Mouse (Mus musculus): ENCODE measurements around the gene Sumo3. TPM values are rescaled to one million over a fixed set of nuclear protein-coding genes. Genes with fewer than 3 reads are reported as not detected.

Sumo3 gene
- total and polyA plus RNA-seq, 3 experiments: 151 to 342 TPM; not detected in 1

- TF ChIP-seq KAT2A (conservative IDR thresholded peaks at IDR 0.05; ENCODE audit: low read depth, low read length) (no peak), MAFK (IDR thresholded peaks at IDR 0.05; ENCODE audit: borderline replicate concordance, low read depth, low read length) (no peak), ZC3H11A (IDR thresholded peaks at IDR 0.05; ENCODE audit: low read depth, low read length) (no peak), BHLHE40 (IDR thresholded peaks at IDR 0.05; ENCODE audit: borderline replicate concordance, low read depth, low read length) (peak; percentile 36; the same call in 1 of the 2 replicates), NRF1 (IDR thresholded peaks at IDR 0.05; ENCODE audit: insufficient read depth, low read depth, low read length, poor library complexity, severe bottlenecking) (peak; percentile 48; the same call in 1 of the 2 replicates), POLR2A (IDR thresholded peaks at IDR 0.05; ENCODE audit: control insufficient read depth in 1 of 2, insufficient read depth in 1 of 2, low read depth in 1 of 2, low read length in 2 of 2, poor library complexity in 1 of 2) (peak; percentile 77 to 86)
These were observed at the start of gene Sumo3, which contains the start of gene Gm49325 (continued) for GRCm38 (mm10) chr10:77605908-77606826.

- TF ChIP-seq POLR2AphosphoS2 (IDR thresholded peaks at IDR 0.05; ENCODE audit: low read length): no peak
- no peak for TF ChIP-seq BHLHE40 (IDR thresholded peaks at IDR 0.05; ENCODE audit: borderline replicate concordance, low read depth, low read length)
- no peak for TF ChIP-seq SIN3A (IDR thresholded peaks at IDR 0.05; ENCODE audit: low read length)
- no peak for TF ChIP-seq POLR2A (IDR thresholded peaks at IDR 0.05; ENCODE audit: control insufficient read depth in 1 of 2, insufficient read depth in 1 of 2, low read depth in 1 of 2, low read length in 2 of 2, poor library complexity in 1 of 2)
- no peak for TF ChIP-seq USF1 (IDR thresholded peaks at IDR 0.05; ENCODE audit: low read depth, low read length)
- TF ChIP-seq GATA1 (IDR thresholded peaks at IDR 0.05; ENCODE audit: low read depth, low read length): no peak
- TF ChIP-seq MAX (IDR thresholded peaks at IDR 0.05; ENCODE audit: low read length): no peak
- TF ChIP-seq CHD1 (IDR thresholded peaks at IDR 0.05; ENCODE audit: low read depth, low read length): no peak
- TF ChIP-seq MXI1 (IDR thresholded peaks at IDR 0.05; ENCODE audit: low read depth, low read length): no peak
- no peak for TF ChIP-seq KAT2A (conservative IDR thresholded peaks at IDR 0.05; ENCODE audit: low read depth, low read length)
- TF ChIP-seq ZC3H11A (IDR thresholded peaks at IDR 0.05; ENCODE audit: low read depth, low read length): no peak
- no peak for TF ChIP-seq ELF1 (IDR thresholded peaks at IDR 0.05; ENCODE audit: low read depth, low read length)
- TF ChIP-seq TBP (IDR thresholded peaks at IDR 0.05; ENCODE audit: low read depth, low read length): no peak
- Histone ChIP-seq H3K79me2 (ENCODE audit: control insufficient read depth, insufficient read depth, low read length, poor library complexity) (no peaks in the 10 kb centered on the region), H3K27ac (ENCODE audit: control insufficient read depth, low read depth, low read length) (no peak overlapping the region), H3K4me3 (ENCODE audit: control insufficient read depth in 1 of 2, insufficient read depth in 1 of 2, low read depth in 2 of 2, low read length in 2 of 2) (no peak overlapping the region), H3K4me1 (ENCODE audit: control insufficient read depth in 1 of 2, insufficient read depth in 2 of 2, low read length in 2 of 2) (peaks cover 7 to 21% of the 10 kb centered on the region in 2 experiments), H3K36me3 (ENCODE audit: control insufficient read depth in 1 of 2, insufficient read depth in 2 of 2, low read length in 2 of 2) (peaks cover 1 to 9% of the 10 kb centered on the region in 2 experiments), H3K9ac (ENCODE audit: control insufficient read depth, low read depth, low read length, poor library complexity, severe bottlenecking) (no peak overlapping the region), H3K9me3 (replicated peaks; ENCODE audit: insufficient read depth, low read length) (no peaks in the 10 kb centered on the region), H3K27me3 (ENCODE audit: control insufficient read depth in 1 of 2, insufficient read depth in 2 of 2, low read length in 2 of 2) (no peaks in the 10 kb centered on the region)
- DNase-seq (ENCODE audit: low read depth, low spot score): no peak
These were observed 49.3 kb upstream of the Sumo3 start for GRCm38 (mm10) chr10:77556631-77557030.

GRCm38 (mm10) chr10:77557641-77558040 is 48.3 kb upstream of the Sumo3 start:
- H3K36me3 ChIP-seq (ENCODE audit: control insufficient read depth in 1 of 2, insufficient read depth in 2 of 2, low read length in 2 of 2): peaks cover 1 to 9% of the 10 kb centered on the region in 2 experiments
- DNase-seq (ENCODE audit: low read depth, low spot score): no peak
- H3K9me3 ChIP-seq (replicated peaks; ENCODE audit: insufficient read depth, low read length): no peaks in the 10 kb centered on the region
- no peaks in the 10 kb centered on the region for H3K79me2 ChIP-seq (ENCODE audit: control insufficient read depth, insufficient read depth, low read length, poor library complexity)
- TF ChIP-seq CTCF (IDR thresholded peaks at IDR 0.05 in 2 of 3, conservative IDR thresholded peaks at IDR 0.05 in 1 of 3; ENCODE audit: control insufficient read depth in 1 of 3, insufficient read depth in 1 of 3, low read depth in 2 of 3, low read length in 3 of 3, poor library complexity in 1 of 3, severe bottlenecking in 1 of 3) (peak; percentile 14 to 39 (median 34); a peak in 4 of 6 replicates), RAD21 (IDR thresholded peaks at IDR 0.05; ENCODE audit: low read depth, low read length) (peak; percentile 16), SMC3 (IDR thresholded peaks at IDR 0.05; ENCODE audit: low read depth, low read length) (0 out of 2 replicates have a peak, but pooled peaks have one; percentile 8), MAFK (IDR thresholded peaks at IDR 0.05; ENCODE audit: borderline replicate concordance, low read depth, low read length) (no peak)
- no peak overlapping the region for H3K4me3 ChIP-seq (ENCODE audit: control insufficient read depth in 1 of 2, insufficient read depth in 1 of 2, low read depth in 2 of 2, low read length in 2 of 2)
- no peaks in the 10 kb centered on the region for H3K27me3 ChIP-seq (ENCODE audit: control insufficient read depth in 1 of 2, insufficient read depth in 2 of 2, low read length in 2 of 2)
- no peak overlapping the region for H3K9ac ChIP-seq (ENCODE audit: control insufficient read depth, low read depth, low read length, poor library complexity, severe bottlenecking)
- no peak overlapping the region for H3K27ac ChIP-seq (ENCODE audit: control insufficient read depth, low read depth, low read length)
- peaks cover 5 to 18% of the 10 kb centered on the region in 2 experiments for H3K4me1 ChIP-seq (ENCODE audit: control insufficient read depth in 1 of 2, insufficient read depth in 2 of 2, low read length in 2 of 2)

All from MEL (cell line).